Mouse (Mus musculus) heart, postnatal 14 days (tissue): ENCODE results near the gene Higd1c. TPM values are rescaled to one million over a fixed set of nuclear protein-coding genes. Genes with fewer than 3 reads are reported as not detected.

ENCODE experiments used
- DNase-seq, 2 experiments: peaks; one replicate each; pipeline ENCODE4 v3.0.0; 2021 to 2022
- intact Hi-C: fragments of 180-260 bp; cut with DNase I; formaldehyde crosslinking; loops from one replicate; pipeline ENCODE4 v1.15.1; 2025
- total RNA-seq, 2 experiments: library from RNA; stranded (reverse); gene quantifications; 2 replicates each; pipeline ENCODE4 v1.2.3; 2021

The Higd1c gene
- total RNA-seq, 2 experiments from 2014 or later: not detected

DNA sequence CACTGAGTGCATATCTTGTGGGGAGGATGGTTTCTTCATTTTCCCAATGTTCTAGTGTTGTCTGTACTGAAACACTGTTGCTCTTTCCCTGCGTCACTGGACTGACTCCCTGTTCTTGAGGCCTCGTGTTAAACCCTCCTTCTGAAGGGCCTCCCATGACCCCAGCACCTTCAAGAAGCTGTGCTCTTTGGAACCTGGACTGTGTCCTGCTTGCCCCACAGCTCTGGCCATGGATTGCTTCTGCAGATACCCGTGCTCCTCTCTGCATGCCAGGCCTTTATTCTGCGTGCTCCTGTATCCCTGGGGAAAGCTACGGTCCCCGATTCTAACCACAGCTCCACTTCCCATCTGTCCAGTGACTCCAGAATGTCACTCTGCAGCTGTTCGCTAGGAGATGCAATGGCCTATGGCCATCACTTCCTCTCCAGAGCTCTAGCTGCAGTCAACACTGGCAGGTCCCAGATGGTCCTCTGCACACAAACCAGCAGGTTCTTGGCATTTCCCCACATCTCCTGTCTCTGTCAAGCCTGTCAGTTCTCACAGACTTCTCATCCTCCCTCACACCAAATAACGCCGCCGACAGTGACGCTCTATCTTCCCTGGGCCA lies 65.7 kb downstream of the Higd1c start:
- no peak for DNase-seq

DNA sequence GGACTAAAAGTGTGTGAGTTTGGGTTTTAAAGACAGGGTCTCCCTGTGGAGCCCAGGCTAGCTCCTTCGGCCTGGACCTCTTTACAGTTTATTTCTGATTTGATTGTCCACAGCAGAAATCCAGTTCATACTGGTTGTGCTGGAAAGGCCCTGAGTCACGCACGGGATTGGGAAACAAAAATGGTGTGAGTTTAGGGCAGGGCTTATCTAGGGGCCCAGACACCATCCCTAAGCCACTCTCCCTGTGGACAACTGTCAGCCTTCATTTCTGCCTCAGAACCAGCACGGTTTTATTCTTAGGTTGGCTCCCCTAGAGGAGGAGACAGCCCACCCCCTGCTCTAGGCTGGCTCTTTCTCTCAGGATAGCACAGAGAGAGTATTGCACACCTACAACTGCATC lies 68.9 kb downstream of the Higd1c start:
- intact Hi-C loops: no loop called here
- no peak for DNase-seq

More for the DNA sequence above, 65.7 kb downstream of the Higd1c start:
- intact Hi-C loops: no loop called here

Other genes starting within 250 kb of the Higd1c start
- gene Atf1, start 136.7 kb upstream of the Higd1c start, total RNA-seq: 10 to 100 TPM; 44.0 to 48.4 TPM
- not detected for gene Tmprss12, start 83.7 kb upstream of the Higd1c start, total RNA-seq
- gene Mettl7a1, start 60.4 kb upstream of the Higd1c start, total RNA-seq: 10 to 100 TPM; 29.3 to 40.9 TPM
- not detected for gene Mettl7a3, start 29.6 kb upstream of the Higd1c start, total RNA-seq
- not detected for gene Methig1, start 11.4 kb upstream of the Higd1c start, total RNA-seq
- 1 to 10 TPM in 1 of 2 experiments, under 1 TPM in 1; 0.68 to 1.1 TPM for gene Mettl7a2, start 11.3 kb upstream of the Higd1c start, total RNA-seq
- not detected for gene Gm5475, start 57.6 kb downstream of the Higd1c start, total RNA-seq
- 10 to 100 TPM; 53.6 to 58.2 TPM for gene Slc11a2, start 60.5 kb downstream of the Higd1c start, total RNA-seq
- 10 to 100 TPM; 12.8 to 20.4 TPM for gene Letmd1, start 104.5 kb downstream of the Higd1c start, total RNA-seq
- 1 to 10 TPM; 3.1 to 3.2 TPM for gene Csrnp2, start 130.9 kb downstream of the Higd1c start, total RNA-seq
- 10 to 100 TPM; 14.3 to 15.8 TPM for gene Tfcp2, start 187.5 kb downstream of the Higd1c start, total RNA-seq
- gene Pou6f1, start 235.4 kb downstream of the Higd1c start, total RNA-seq: 10 to 100 TPM; 13.2 to 14.6 TPM